Mouse (Mus musculus) mouse trophoblast stem cell (cell line): Measurements from ENCODE around the gene Cul9.

Experiments
- in situ Hi-C, 2 experiments: fragments of 300-500 bp; cut with MseI, MboI; formaldehyde crosslinking; loops; 2 replicates in 1 of 2; 3 replicates in 1 of 2; pipeline ENCODE4 v1.15.1; 2025

Cul9 gene

GRCm38 (mm10) chr17:46453302-46453948 is 92.8 kb downstream of the Cul9 start:
- in situ Hi-C loops: no loop called here

- in situ Hi-C loops: no loop called here
Observed at GRCm38 (mm10) chr17:46452683-46453082, 93.5 kb downstream of the Cul9 start.
